Mouse (Mus musculus): ENCODE data around the gene Inpp1. TPM values are rescaled to one million over a fixed set of nuclear protein-coding genes. Genes with fewer than 3 reads are reported as not detected.

Gene Inpp1
- polyA plus RNA-seq, 1 experiment from 2014 or later, result 23.2 TPM

Other genes with a start within 250 kb of the Inpp1 start
- 7.7 and 8.0 TPM in 2 replicates for gene Nemp2, start 187.0 kb downstream of the Inpp1 start, polyA plus RNA-seq (2015; fragmentation: Nextera tagmentation; extraction: Ambion mirVana)
- 7.0 and 8.1 TPM in 2 replicates for gene Mfsd6, start 90.2 kb downstream of the Inpp1 start, polyA plus RNA-seq (2015; fragmentation: Nextera tagmentation; extraction: Ambion mirVana)
- 33.8 and 37.6 TPM in 2 replicates for gene Hibch, start 27.2 kb upstream of the Inpp1 start, polyA plus RNA-seq (2015; fragmentation: Nextera tagmentation; extraction: Ambion mirVana)
- 0.83 and 1.8 TPM in 2 replicates for gene 1700019D03Rik, start 202.5 kb upstream of the Inpp1 start, polyA plus RNA-seq (2015; fragmentation: Nextera tagmentation; extraction: Ambion mirVana)
- 0.24 and 0.31 TPM in 2 replicates for gene Mstn, start 244.0 kb upstream of the Inpp1 start, polyA plus RNA-seq (2015; fragmentation: Nextera tagmentation; extraction: Ambion mirVana)

Measured in midbrain, embryonic 13.5 days (tissue).